Mouse (Mus musculus) MEL (cell line): ENCODE results near the gene Slc17a7. TPM values are rescaled to one million over a fixed set of nuclear protein-coding genes. Genes with fewer than 3 reads are reported as not detected.
A peak's percentile ranks its signal among the peaks of the same experiment; 100 is the strongest.

Experiments used
- DNase-seq: peaks from one replicate; pipeline ENCODE4 v3.0.0; 2011; ENCODE audit warnings: low read depth, low spot score
- H3K27ac ChIP-seq: 2 replicates; pipeline ENCODE4 v1.5.1; 2012; ENCODE audit warnings: low read depth, mild to moderate bottlenecking, control low read depth, low read length, moderate library complexity; ENCODE audit not compliant: control insufficient read depth
- H3K27me3 ChIP-seq, 2 experiments: fragments of 150-350 bp in 1 of 2; sonication (generic) in 1 of 2; 2 replicates each; pipeline ENCODE4 v1.6.1; 2012; ENCODE audit warnings: low read length in 2 of 2, mild to moderate bottlenecking in 2 of 2, improper control_type of control experiment in 1 of 2, moderate library complexity in 1 of 2; ENCODE audit not compliant: insufficient read depth in 2 of 2, control insufficient read depth in 1 of 2
- H3K36me3 ChIP-seq, 2 experiments: 2 replicates each; pipeline ENCODE4 v1.6.1; 2012 to 2014; ENCODE audit warnings: low read length in 2 of 2, improper control_type of control experiment in 1 of 2, inconsistent platforms in 1 of 2, mild to moderate bottlenecking in 1 of 2; ENCODE audit not compliant: insufficient read depth in 2 of 2, control insufficient read depth in 1 of 2
- H3K4me1 ChIP-seq, 2 experiments: fragments of 150-350 bp in 1 of 2; sonication (generic) in 1 of 2; 2 replicates each; pipeline ENCODE4 v1.6.1; 2012; ENCODE audit warnings: low read length in 2 of 2, improper control_type of control experiment in 1 of 2, mild to moderate bottlenecking in 1 of 2; ENCODE audit not compliant: insufficient read depth in 2 of 2, control insufficient read depth in 1 of 2
- H3K4me3 ChIP-seq, 2 experiments: fragments of 150-350 bp in 1 of 2; sonication (generic) in 1 of 2; 2 replicates each; pipeline ENCODE4 v1.5.1; 2012; ENCODE audit warnings: low read depth in 2 of 2, low read length in 2 of 2, mild to moderate bottlenecking in 2 of 2, moderate library complexity in 2 of 2, control low read depth in 1 of 2, improper control_type of control experiment in 1 of 2; ENCODE audit not compliant: control insufficient read depth in 1 of 2, insufficient read depth in 1 of 2
- H3K79me2 ChIP-seq: 2 replicates; pipeline ENCODE4 v1.6.1; 2012; ENCODE audit warnings: mild to moderate bottlenecking, low read length, moderate library complexity; ENCODE audit not compliant: control insufficient read depth, poor library complexity, insufficient read depth
- H3K9ac ChIP-seq: 2 replicates; pipeline ENCODE4 v1.6.1; 2012; ENCODE audit warnings: low read depth, mild to moderate bottlenecking, control low read depth, low read length, moderate library complexity; ENCODE audit not compliant: control insufficient read depth, poor library complexity, severe bottlenecking
- H3K9me3 ChIP-seq: fragments of 150-350 bp; sonication (generic); replicated peaks from 2 replicates; pipeline ENCODE4 v1.6.1; 2012; ENCODE audit warnings: mild to moderate bottlenecking, low read length, improper control_type of control experiment, moderate library complexity; ENCODE audit not compliant: insufficient read depth
- BHLHE40 ChIP-seq: IDR thresholded peaks from 2 replicates; pipeline ENCODE4 v1.6.1; 2012; ENCODE audit warnings: low read depth, mild to moderate bottlenecking, inconsistent platforms, low read length, improper control_type of control experiment, borderline replicate concordance
- E2F4 ChIP-seq: IDR thresholded peaks from 2 replicates; pipeline ENCODE4 v1.6.1; 2011; ENCODE audit warnings: low read depth, low read length, improper control_type of control experiment, borderline replicate concordance
- EP300 ChIP-seq, 2 experiments: IDR thresholded peaks; 2 replicates each; pipeline ENCODE4 v1.6.1; 2011; ENCODE audit warnings: improper control_type of control experiment in 2 of 2, low read length in 2 of 2, low read depth in 1 of 2, mild to moderate bottlenecking in 1 of 2
- HCFC1 ChIP-seq: IDR thresholded peaks from 2 replicates; pipeline ENCODE4 v1.6.1; 2012; ENCODE audit warnings: low read depth, mild to moderate bottlenecking, inconsistent platforms, low read length, improper control_type of control experiment, moderate library complexity
- KAT2A ChIP-seq: conservative IDR thresholded peaks from 2 replicates; pipeline ENCODE4 v1.6.1; 2012; ENCODE audit warnings: low read depth, low read length, improper control_type of control experiment, inconsistent platforms
- MAFK ChIP-seq: IDR thresholded peaks from 2 replicates; pipeline ENCODE4 v1.6.1; 2011; ENCODE audit warnings: low read depth, mild to moderate bottlenecking, low read length, improper control_type of control experiment, borderline replicate concordance
- MAX ChIP-seq: IDR thresholded peaks from 2 replicates; pipeline ENCODE4 v1.6.1; 2011; ENCODE audit warnings: low read length, improper control_type of control experiment
- MYB ChIP-seq: IDR thresholded peaks from 2 replicates; pipeline ENCODE4 v1.6.1; 2011; ENCODE audit warnings: mild to moderate bottlenecking, low read depth, low read length, improper control_type of control experiment
- NELFE ChIP-seq: IDR thresholded peaks from 2 replicates; pipeline ENCODE4 v1.6.1; 2011; ENCODE audit warnings: low read depth, low read length, improper control_type of control experiment
- POLR2A ChIP-seq, 2 experiments: IDR thresholded peaks; 2 replicates each; pipeline ENCODE4 v1.6.1; 2011 to 2012; ENCODE audit warnings: low read length in 2 of 2, mild to moderate bottlenecking in 2 of 2, control low read depth in 1 of 2, improper control_type of control experiment in 1 of 2, low read depth in 1 of 2, moderate library complexity in 1 of 2; ENCODE audit not compliant: control insufficient read depth in 1 of 2, insufficient read depth in 1 of 2, poor library complexity in 1 of 2
- POLR2AphosphoS5 ChIP-seq: IDR thresholded peaks from 2 replicates; pipeline ENCODE4 v1.6.1; 2012; ENCODE audit warnings: low read depth, borderline replicate concordance, mild to moderate bottlenecking, inconsistent platforms, low read length, moderate library complexity, mixed read lengths
- RCOR1 ChIP-seq: IDR thresholded peaks from 2 replicates; pipeline ENCODE4 v1.6.1; 2012; ENCODE audit warnings: low read depth, mild to moderate bottlenecking, inconsistent platforms, low read length, improper control_type of control experiment
- TBP ChIP-seq: IDR thresholded peaks from 2 replicates; pipeline ENCODE4 v1.8.0; 2011; ENCODE audit warnings: low read depth, low read length, improper control_type of control experiment
- ZMIZ1 ChIP-seq: IDR thresholded peaks from 2 replicates; pipeline ENCODE4 v1.6.1; 2012; ENCODE audit warnings: low read depth, mild to moderate bottlenecking, inconsistent platforms, low read length, improper control_type of control experiment, moderate library complexity
- ZNF384 ChIP-seq: IDR thresholded peaks from 2 replicates; pipeline ENCODE4 v1.6.1; 2012; ENCODE audit warnings: low read depth, mild to moderate bottlenecking, inconsistent platforms, low read length, improper control_type of control experiment
- polyA plus RNA-seq, 2 experiments: library from polyadenylated mRNA; stranded (reverse) in 1 of 2; unstranded in 1 of 2; fragments of >175 nt in 1 of 2; fragments of >200 nt in 1 of 2; gene quantifications; 2 replicates each; pipeline versions ENCODE4 v1.2.1 to v1.2.4; 2012; ENCODE audit warnings: low replicate concordance in 2 of 2, low read depth in 1 of 2; ENCODE audit not compliant: insufficient read length in 2 of 2, insufficient read depth in 1 of 2, missing spikeins in 1 of 2
- total RNA-seq: library from RNA; depleted of rRNA; stranded (reverse); fragments of 300-350 nt; gene quantifications from 2 replicates; pipeline ENCODE4 v1.2.3, GENCODE M21; 2012; rRNA removed

Gene Slc17a7
- total RNA-seq (0.23 TPM in 2 replicates), polyA plus RNA-seq (1 to 10 TPM in 1 of 2 experiments, not detected in 1; 1.0 TPM)

DNA sequence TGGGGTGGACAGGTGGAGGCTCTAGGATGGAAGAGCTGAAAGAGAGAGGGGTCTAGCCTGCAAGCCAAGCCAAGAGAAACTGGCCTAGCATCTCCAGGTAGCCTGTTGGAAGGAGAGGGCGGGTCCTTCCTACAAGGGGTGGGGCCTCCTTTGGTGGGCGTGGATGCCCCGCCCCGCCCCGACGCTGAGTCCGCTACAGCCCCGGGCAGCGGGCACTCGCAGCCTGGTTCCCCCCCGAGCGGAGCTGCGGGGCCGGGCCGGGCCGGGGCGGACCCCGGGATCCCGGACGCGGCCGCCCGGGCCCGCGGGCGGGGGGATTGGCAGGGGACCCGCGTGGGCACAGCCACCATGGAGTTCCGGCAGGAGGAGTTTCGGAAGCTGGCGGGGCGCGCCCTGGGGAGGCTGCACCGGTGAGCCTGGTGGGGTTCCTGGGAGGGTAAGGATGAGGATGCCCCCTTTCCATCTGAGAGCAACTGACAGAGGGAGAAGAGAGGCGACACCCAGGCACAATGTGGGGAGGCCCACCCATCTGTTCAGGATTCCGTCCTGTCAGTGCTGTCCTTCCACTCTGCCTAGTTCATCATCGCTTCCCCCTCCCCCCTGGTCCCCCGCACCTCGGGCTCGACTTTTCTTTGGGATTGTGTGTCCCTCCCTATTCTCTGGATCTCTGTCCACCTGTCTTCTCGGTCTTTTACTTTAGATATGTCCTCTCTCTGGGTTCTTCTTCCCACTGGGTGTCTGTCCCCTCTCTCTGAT is at the start of gene Slc17a7:
Slc17a7 (plus strand) TSS at position 215 of the 756 bp plus-strand sequence.
- H3K36me3 ChIP-seq = peaks cover 0 to 4% of the 10 kb centered on the region in 2 experiments; a peak in 1 of 4 replicates
- no peaks in the 10 kb centered on the region for H3K9me3 ChIP-seq
- no peak for TF ChIP-seq POLR2AphosphoS5
- TF ChIP-seq BHLHE40 = no peak
- no peak for TF ChIP-seq E2F4
- TF ChIP-seq KAT2A = no peak
- TF ChIP-seq TBP = no peak
- no peak for TF ChIP-seq ZNF384
- no peak for TF ChIP-seq MAX
- TF ChIP-seq MAFK = no peak
- TF ChIP-seq NELFE = no peak
- peak; percentile 51 for DNase-seq
- no peaks in the 10 kb centered on the region; a peak in 2 of 4 replicates for H3K4me1 ChIP-seq
- peak within 1 kb of the TSS; percentile 60 for H3K9ac ChIP-seq
- peaks cover 4 to 9% of the 10 kb centered on the region in 2 experiments for H3K27me3 ChIP-seq
- H3K79me2 ChIP-seq = no peaks in the 10 kb centered on the region
- peak within 1 kb of the TSS; percentile 30 to 50; a peak in 3 of 4 replicates for H3K4me3 ChIP-seq
- H3K27ac ChIP-seq = no peak within 1 kb of the TSS

DNA sequence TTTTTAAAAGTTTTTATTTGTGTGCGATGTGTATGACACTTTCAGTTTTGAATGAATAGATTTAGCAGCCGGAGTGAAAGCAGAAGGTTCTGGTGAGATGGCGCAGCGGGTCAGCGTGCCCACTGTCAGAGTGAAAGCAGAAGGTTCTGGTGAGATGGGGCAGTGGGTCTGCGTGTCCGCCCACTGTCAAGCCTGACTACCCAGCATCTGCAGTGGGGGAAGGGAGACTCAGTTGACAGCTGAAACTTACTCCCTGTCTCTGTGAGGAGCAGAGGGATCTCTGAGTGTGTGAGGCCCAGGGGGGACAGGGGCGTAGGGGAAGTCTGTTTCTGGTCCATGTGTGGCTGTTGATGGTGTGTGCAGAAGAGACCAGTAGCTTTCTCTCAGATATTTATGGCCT is 46.2 kb upstream of the Slc17a7 start:
- Histone ChIP-seq H3K9me3 (no peaks in the 10 kb centered on the region), H3K27ac (no peak overlapping the region), H3K4me1 (peaks cover 3 to 29% of the 10 kb centered on the region in 2 experiments), H3K36me3 (peaks cover 0 to 13% of the 10 kb centered on the region in 2 experiments; a peak in 2 of 4 replicates), H3K79me2 (peaks cover 9% of the 10 kb centered on the region), H3K27me3 (no peaks in the 10 kb centered on the region), H3K4me3 (no peak overlapping the region), H3K9ac (no peak overlapping the region)
- TF ChIP-seq RCOR1 = no peak
- no peak for TF ChIP-seq ZMIZ1
- TF ChIP-seq TBP = no peak
- TF ChIP-seq POLR2A (IDR thresholded peaks at IDR 0.05; ENCODE audit: control insufficient read depth in 1 of 2, insufficient read depth in 1 of 2, low read depth in 1 of 2, low read length in 2 of 2, poor library complexity in 1 of 2) = peak in 1 of 2 experiments; percentile 29; a peak in 1 of 4 replicates
- no peak for TF ChIP-seq EP300 (IDR thresholded peaks at IDR 0.05; ENCODE audit: low read depth in 1 of 2, low read length in 2 of 2)
- no peak for TF ChIP-seq HCFC1
- TF ChIP-seq MYB = no peak
- peak; percentile 52 for DNase-seq
